Mouse (Mus musculus) spleen, adult 2 months (tissue): Measurements from ENCODE around the gene Vamp3. TPM values are rescaled to one million over a fixed set of nuclear protein-coding genes. Genes with fewer than 3 reads are reported as not detected.
A peak's percentile ranks its signal among the peaks of the same experiment; 100 is the strongest.

Source experiments
- DNase-seq, 2 experiments: peaks; one replicate each; pipeline versions ENCODE4 v3.0.0 to v3.0.0-alpha.2; 2012 to 2021; ENCODE audit warnings: low spot score in 2 of 2, low read depth in 1 of 2
- H3K27ac ChIP-seq: fragments of 200-500 bp; 2 replicates; pipeline ENCODE4 v1.5.1; 2012; ENCODE audit warnings: low read length, inconsistent platforms; ENCODE audit not compliant: insufficient read depth
- H3K27me3 ChIP-seq: fragments of 200-500 bp; 2 replicates; pipeline ENCODE4 v1.6.1; 2012; ENCODE audit warnings: mild to moderate bottlenecking, moderate library complexity, low read length, inconsistent platforms; ENCODE audit not compliant: control insufficient read depth, insufficient read depth
- H3K36me3 ChIP-seq: fragments of 200-500 bp; 2 replicates; pipeline ENCODE4 v1.6.1; 2012; ENCODE audit warnings: mild to moderate bottlenecking, low read length, inconsistent platforms; ENCODE audit not compliant: control insufficient read depth, insufficient read depth
- H3K4me1 ChIP-seq: fragments of 200-500 bp; 2 replicates; pipeline ENCODE4 v1.6.1; 2011; ENCODE audit warnings: inconsistent platforms; ENCODE audit not compliant: control insufficient read depth, insufficient read depth, insufficient read length
- H3K4me3 ChIP-seq: fragments of 200-500 bp; 2 replicates; pipeline ENCODE4 v1.5.1; 2011; ENCODE audit warnings: mild to moderate bottlenecking, inconsistent platforms; ENCODE audit not compliant: insufficient read depth, insufficient read length; ENCODE audit errors: extremely low read depth
- CTCF ChIP-seq: fragments of 200-500 bp; IDR thresholded peaks from 2 replicates; pipeline ENCODE4 v1.5.1; 2011; ENCODE audit warnings: mild to moderate bottlenecking, inconsistent platforms; ENCODE audit not compliant: insufficient read depth, insufficient read length, insufficient replicate concordance; ENCODE audit errors: extremely low read depth
- POLR2A ChIP-seq: fragments of 200-500 bp; IDR thresholded peaks from 2 replicates; pipeline ENCODE4 v1.6.1; 2011; ENCODE audit warnings: low read depth, low read length, inconsistent platforms
- WGBS: fragments of 180-500 bp; shearing (Covaris S2); methylation state at CpG from one replicate; pipeline ENCODE4 v1.1.7; 2018; 5-methylcytosine and 5-hydroxymethylcytosine counted together
- polyA plus RNA-seq: library from polyadenylated mRNA; depleted of rRNA; stranded (reverse); fragments of >200 nt; gene quantifications from 2 replicates; pipeline ENCODE4 v1.2.3, GENCODE M21; 2012

Gene Vamp3
- polyA plus RNA-seq, 1 experiment = 16.7 TPM

GRCm38 (mm10) chr4:151051162-151051561, 6.6 kb downstream of the Vamp3 start:
- Histone ChIP-seq H3K4me1 (no peaks in the 10 kb centered on the region; the same call in 1 of the 2 replicates), H3K27me3 (no peaks in the 10 kb centered on the region), H3K36me3 (peaks cover 18% of the 10 kb centered on the region), H3K4me3 (no peak overlapping the region), H3K27ac (no peak overlapping the region)
- DNase-seq = no peak
- WGBS = 57% methylated on average over 1 of the region's 1 CpGs
- TF ChIP-seq CTCF (no peak), POLR2A (no peak)

DNA sequence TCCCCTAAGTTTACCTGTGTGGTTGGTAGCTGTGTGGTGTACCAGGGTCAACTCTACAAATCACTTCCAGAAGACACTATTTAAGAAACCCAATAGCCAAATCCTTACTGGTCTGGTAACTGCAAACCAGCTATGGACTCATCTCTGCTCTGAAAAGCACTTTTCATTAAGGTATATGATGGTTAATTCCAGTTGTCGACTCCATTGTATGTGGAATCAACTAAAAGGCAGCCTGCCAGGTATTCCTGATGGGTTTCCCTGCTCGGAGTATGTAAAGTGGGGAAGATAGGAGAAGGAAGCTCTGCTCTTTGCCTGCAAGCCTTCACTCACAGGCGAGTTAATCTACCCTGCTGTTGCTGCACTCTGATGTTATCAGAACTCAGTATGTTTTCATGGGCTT, 11.2 kb downstream of the Vamp3 start:
- WGBS = 91% methylated on average over 3 of the region's 3 CpGs
- TF ChIP-seq POLR2A = no peak
- no peak for TF ChIP-seq CTCF
- DNase-seq = no peak

DNA sequence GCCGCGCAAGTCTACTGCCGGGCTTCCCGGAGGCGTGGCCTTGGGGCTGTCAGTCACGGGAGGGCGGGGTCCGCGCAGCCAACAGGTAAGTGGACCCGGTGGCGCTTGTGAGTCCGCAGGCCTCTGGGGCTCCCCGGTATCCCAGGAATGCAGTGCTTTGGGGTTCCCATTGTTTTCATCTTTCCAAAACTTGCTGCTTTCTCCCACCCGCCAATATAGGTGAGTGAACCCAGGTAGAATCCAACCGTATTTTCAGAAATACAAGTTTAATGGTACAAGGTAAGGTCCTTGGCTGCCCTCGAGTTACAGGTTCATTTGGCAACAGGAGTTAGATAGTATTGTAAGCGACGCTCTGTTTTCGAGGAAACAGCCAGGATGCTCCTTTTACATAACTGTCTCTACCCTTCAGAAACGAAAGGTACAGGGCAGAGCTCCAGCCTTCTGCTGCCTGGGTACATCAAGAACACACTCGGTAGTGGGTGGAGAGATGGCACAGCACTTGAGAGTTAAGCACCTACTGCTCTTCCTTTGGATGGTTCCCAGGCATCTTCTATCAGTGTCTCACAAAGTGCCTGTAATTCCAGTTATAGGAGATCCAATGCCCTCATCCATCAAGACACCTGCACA, 12.7 kb downstream of the Vamp3 start:
- TF ChIP-seq CTCF (no peak), POLR2A (no peak)
- Histone ChIP-seq H3K27me3 (peaks cover 3% of the 10 kb centered on the region; the same call in 1 of the 2 replicates), H3K4me1 (no peaks in the 10 kb centered on the region; the same call in 1 of the 2 replicates), H3K27ac (no peak overlapping the region; the same call in 1 of the 2 replicates), H3K36me3 (peaks cover 15% of the 10 kb centered on the region), H3K4me3 (peak overlapping the region; percentile 56)
- WGBS = 6% methylated on average over 21 of the region's 21 CpGs
- DNase-seq = no peak

More for the DNA sequence above, 11.2 kb downstream of the Vamp3 start:
- Histone ChIP-seq H3K27me3 (peaks cover 3% of the 10 kb centered on the region; the same call in 1 of the 2 replicates), H3K36me3 (peaks cover 16% of the 10 kb centered on the region), H3K4me3 (no peak overlapping the region), H3K4me1 (no peaks in the 10 kb centered on the region; the same call in 1 of the 2 replicates), H3K27ac (no peak overlapping the region)

DNA sequence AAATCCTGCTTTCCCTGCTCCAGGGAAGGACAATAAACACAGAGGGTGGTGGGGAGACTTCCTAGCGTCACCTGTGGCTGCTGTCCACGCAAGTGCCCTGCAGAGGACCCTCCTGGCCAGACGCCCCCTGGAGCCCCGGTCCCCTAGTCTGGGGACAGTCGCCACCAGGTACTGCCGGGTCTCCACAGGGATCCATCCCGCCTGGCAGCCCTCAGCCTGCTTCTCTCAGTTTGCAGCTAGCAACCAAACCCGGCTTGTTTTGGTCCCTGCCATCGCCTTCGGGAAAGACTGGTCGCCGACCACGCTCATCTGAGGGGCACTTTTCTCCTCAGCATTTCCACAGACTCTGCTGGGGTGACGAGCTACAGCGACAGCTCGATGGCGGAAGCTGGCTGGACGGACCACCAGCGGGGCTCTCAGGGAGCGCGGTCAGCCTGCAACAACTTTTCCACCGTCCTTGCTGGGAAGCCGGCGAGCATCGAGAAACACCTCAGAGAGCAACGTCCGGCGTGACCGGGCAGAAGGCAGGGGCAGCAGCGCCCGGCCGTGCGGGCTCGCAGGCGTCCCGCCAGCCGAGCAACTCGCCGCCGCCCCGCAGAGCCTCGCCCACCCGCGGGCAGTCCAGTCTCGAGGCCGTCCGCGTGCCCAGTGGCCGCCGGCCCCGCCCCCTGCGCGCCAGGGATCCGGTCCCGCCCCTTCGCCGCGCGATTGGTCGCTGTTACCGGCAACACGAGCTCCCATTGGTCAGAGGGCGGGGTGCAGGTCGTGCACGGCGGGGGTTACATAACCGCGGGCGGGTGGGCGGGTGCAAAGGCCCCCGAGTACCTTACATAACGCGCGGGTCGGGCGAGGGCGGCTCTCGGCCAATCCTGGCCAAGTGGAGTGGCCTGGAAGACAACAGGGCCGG, 13.5 kb downstream of the Vamp3 start, which contains the start of gene Per3:
TSS of gene Per3 (minus strand) at position 629 of the 907 bp plus-strand sequence.
- TF ChIP-seq POLR2A = peak; percentile 33
- no peak for TF ChIP-seq CTCF
- Histone ChIP-seq H3K27me3 (peaks cover 3% of the 10 kb centered on the region; the same call in 1 of the 2 replicates), H3K36me3 (peaks cover 8% of the 10 kb centered on the region), H3K27ac (peak within 1 kb of the TSS; percentile 73), H3K4me3 (peak within 1 kb of the TSS; percentile 68), H3K4me1 (no peaks in the 10 kb centered on the region; the same call in 1 of the 2 replicates)
- peak; percentile 81 to 92 for DNase-seq
- under 1% methylated on average over 79 of the region's 79 CpGs for WGBS

DNA sequence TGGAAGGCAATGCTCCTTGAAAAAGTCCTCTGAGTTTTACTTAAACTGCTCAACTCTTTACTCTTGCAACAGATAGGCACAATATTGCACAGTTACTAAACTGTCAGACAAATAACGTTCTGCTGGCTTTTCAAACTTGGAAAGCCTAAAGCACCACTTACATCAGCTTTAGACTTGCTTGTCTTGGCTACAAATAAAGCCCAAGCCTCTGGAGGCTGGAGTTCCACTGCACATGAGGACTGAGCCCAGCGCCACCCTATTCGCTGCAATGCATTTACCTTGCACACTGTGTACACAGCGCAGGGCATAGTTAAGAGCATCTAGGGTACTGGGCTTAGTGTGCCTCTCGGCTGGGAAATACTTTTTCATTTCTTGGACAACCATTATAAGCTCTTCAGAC, 14.5 kb downstream of the Vamp3 start:
- peaks cover 6% of the 10 kb centered on the region for H3K36me3 ChIP-seq

GRCm38 (mm10) chr4:151041506-151041905, 16.3 kb downstream of the Vamp3 start:
- WGBS = 90% methylated on average over 5 of the region's 5 CpGs
- TF ChIP-seq POLR2A = no peak
- no peak for TF ChIP-seq CTCF
- Histone ChIP-seq H3K27me3 (peaks cover 3% of the 10 kb centered on the region; the same call in 1 of the 2 replicates), H3K27ac (no peak overlapping the region), H3K36me3 (no peaks in the 10 kb centered on the region), H3K4me3 (no peak overlapping the region), H3K4me1 (no peaks in the 10 kb centered on the region; the same call in 1 of the 2 replicates)
- DNase-seq = no peak

More for the DNA sequence above, 14.5 kb downstream of the Vamp3 start:
- DNase-seq = no peak
- Histone ChIP-seq H3K27ac (no peak overlapping the region), H3K4me3 (no peak overlapping the region), H3K27me3 (peaks cover 3% of the 10 kb centered on the region; the same call in 1 of the 2 replicates), H3K4me1 (no peaks in the 10 kb centered on the region; the same call in 1 of the 2 replicates)
- no peak for TF ChIP-seq POLR2A
- no peak for TF ChIP-seq CTCF
- 75% methylated on average over 5 of the region's 5 CpGs for WGBS
